Mouse (Mus musculus): ENCODE data around the gene Hivep3.

GRCm38 (mm10) chr4:120101186-120101585, 367.6 kb downstream of the Hivep3 start:
- TF ChIP-seq CTCF (IDR thresholded peaks at IDR 0.05; ENCODE audit: control insufficient read depth, insufficient read depth, insufficient read length) (no peak), USF1 (IDR thresholded peaks at IDR 0.05; ENCODE audit: low read depth) (no peak), MYOG (IDR thresholded peaks at IDR 0.05; ENCODE audit: control insufficient read depth, extremely low read depth, insufficient read length) (no peak)
